Mouse (Mus musculus) thymus, postnatal 14 days (tissue): ENCODE data around the gene Kcnh3.
"Not testable (repeated sequence)": the region's sequence is repeated elsewhere in the genome, so short reads cannot be mapped to it uniquely, and the experiment has no call there.

ENCODE experiments used
- DNase-seq: peaks from one replicate; pipeline ENCODE4 v3.0.0; 2021

The Kcnh3 gene

DNA sequence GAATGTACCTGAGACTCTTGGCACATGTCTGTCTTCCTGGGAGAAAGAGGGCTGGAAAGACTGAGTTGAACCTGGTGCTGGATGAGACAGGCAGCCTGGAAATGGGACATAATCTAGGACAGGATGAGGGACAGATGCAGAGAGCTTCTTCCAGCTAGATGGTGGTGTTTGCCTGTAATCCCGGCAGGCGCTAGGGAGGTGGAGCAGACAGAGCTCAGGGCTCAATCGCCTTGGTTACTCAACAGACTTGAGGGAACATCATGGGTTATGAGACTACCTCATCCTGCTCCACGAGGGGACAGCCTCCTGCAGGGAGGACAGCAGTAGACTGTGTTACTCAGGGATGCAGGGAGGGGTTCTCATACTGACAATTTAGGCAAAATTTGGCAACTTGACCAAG, 16.6 kb downstream of the Kcnh3 start:
- no peak for DNase-seq

DNA sequence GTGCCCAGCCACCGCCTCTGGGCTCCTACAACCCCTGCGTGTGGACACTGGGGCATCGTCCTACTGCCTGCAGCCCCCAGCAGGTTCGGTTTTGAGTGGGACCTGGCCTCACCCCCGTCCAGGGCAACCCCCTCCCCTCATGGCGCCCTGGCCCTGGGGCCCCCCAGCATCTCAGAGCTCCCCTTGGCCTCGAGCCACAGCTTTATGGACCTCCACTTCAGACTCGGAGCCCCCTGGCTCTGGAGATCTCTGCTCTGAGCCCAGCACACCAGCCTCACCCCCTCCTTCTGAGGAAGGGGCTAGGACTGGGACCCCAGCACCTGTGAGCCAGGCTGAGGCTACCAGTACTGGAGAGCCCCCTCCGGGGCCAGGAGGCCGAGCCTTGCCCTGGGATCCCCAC, 17.4 kb downstream of the Kcnh3 start:
- no peak for DNase-seq

DNA sequence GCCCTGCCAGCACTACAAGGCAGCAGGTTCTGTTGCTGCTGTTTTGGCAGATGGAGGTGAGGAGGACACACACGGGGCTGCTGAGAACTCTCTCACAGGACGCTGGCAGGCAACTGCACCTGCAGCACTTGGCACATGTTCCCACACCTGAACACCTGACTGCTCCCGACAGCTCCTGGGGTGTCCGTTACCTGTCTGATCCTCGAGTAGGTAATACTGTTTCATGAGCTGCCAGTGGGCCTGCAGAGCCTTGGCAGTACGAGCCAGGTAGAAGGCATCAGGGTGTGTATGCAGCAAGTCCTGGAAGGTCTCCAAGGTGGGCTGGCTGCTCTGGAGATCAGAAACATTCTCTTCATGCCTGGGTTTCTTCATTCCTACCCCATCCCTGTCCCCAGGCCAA, 22.1 kb downstream of the Kcnh3 start:
- DNase-seq: not testable (repeated sequence)

DNA sequence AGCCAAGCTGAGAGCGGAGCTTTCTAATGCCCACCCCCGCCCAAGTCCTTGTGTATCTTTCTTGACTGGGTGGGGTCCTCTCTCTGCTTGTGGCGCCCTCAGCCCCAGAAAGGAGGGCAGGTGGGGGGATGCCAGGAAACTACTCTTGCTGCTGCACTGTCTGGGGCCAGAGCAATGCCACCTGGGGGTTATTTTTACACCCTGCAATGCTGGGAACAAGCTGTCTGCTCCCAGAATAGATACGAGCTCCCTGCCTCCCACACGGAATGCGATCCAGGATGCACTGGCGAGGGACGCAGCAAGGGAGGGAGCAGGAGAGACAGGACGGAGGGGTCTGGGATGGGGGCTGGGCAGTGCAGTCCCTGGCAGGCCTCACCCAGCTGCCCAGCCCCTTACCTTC, 24.3 kb downstream of the Kcnh3 start:
- DNase-seq: no peak

DNA sequence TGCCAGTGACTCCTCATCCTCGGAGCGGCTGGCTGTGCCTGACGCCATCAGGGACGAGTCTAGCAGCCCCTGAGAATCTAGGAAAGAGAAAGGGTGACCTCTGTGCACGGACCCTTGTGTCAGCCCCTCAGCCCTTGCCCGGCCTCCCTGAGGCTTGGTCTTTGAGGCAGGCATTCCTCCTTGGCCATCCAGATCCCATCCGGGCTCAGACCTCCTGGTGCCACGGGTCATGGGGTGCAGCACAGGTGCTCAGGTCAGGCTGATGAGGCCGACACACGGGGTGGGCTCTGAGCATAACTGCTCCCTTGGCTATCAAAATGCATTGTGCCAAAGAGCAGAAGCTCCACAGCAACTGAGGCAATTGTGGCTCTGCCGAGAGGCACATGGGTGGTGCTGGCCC, 25.3 kb downstream of the Kcnh3 start:
- no peak for DNase-seq

DNA sequence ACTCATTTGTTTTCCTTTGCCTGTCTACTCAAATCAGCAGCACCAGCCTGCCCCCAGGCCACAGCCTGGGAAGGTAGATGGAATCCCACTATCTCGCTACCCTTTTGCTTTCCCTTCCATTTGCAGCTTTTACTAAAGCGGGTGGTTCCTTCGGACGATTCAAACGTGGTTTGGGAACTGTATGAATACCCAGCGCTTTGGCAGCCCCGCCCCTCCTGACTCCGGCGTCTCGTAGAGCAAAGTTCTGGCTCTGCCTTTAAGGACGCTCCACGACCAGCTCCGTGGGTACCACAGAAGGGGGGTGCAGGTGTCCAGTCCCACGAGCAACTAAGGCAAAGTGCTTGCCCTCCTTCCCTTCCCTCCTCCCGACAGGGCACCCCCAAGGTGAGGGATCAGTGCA, 26.4 kb downstream of the Kcnh3 start:
- DNase-seq: peak; percentile 44

DNA sequence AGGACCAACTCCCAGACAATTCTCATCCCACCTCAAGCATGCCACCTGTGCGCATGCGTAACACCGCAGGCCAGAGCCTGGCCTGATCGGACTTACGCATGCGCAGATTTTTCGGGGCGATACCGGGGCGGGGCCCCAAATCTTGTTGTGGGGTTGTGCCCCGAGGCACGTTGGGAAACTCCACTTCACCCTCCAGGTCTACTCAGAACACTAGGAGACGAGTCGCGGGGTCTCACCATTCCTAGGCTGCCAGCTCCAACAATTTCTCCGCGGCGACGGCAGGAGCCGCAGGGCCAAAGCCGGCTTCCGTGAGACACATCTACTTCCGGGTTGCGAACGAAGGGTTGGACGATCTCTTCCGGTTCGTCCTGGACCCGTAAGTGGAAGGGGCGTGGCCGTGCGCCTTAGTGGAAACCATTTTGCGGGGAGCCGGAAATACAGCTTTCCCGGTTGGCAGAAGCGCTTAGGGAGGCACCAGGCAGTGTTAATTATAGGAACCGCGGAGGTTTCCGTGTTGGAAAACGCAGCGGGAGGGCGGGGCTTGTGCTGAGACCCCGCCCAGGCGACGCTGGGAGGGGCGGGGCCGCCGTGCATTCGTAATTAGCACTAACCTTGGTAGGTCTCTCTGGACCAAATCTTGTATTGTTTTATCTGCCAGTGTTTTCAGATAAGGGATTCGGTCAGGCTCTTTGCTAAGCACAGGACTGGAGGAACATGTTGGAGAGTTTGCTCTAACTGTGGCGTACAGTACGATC, 27.1 kb downstream of the Kcnh3 start, which contains the start of gene Mcrs1:
Mcrs1 (minus strand) TSS at position 336 of the 755 bp plus-strand sequence.
- peak; percentile 97 for DNase-seq

DNA sequence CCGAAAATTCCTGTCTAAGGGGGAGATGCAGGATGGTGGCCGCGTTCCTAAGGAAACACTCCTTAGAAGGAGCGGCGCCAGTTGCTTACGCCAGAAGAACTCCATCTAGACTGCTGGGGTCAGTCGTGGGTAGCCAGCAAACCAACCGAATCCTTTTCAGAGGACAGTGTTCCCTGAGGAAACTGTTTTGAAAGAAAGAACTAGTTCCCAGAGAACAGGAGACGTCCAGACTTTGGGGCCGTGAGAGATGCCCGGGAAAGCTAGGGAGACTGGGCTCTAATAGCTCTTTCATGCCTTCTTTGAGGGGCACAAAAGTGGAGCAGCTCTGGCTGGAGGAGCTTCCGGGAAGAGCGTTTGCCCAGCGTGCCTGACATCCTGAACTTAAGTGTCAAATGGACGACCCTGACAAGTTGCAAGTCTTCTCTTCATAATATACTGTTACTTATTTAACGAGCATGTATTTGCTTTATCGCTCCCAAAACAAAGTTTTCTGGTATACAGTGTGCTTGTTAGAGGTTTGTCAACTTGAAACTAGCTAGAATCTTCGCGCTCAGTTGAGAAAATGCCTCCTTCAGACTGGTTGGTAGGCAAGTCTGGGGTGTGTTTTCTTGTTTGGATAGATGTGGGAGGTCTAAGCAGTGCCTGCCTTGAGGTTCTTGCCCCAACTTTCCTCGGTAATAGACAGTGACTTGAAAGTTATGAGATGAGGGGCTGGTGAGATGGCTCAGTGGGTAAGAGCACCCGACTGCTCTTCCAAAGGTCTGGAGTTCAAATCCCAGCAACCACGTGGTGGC, 27.9 kb downstream of the Kcnh3 start:
- peak; percentile 23 for DNase-seq

DNA sequence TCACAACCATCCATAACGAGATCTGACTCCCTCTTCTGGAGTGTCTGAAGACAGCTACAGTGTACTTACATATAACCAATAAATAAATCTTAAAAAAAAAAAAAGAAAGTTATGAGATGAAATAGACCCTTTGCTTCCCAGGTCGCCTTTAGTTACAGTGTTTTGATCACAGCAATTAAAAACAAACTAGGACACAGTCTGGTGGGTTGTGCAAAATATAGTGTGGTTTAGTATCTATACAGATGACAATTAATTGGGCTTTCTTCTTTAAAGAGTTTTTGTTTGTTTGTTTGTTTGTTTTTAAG, 28.5 kb downstream of the Kcnh3 start:
- DNase-seq: not testable (repeated sequence)

DNA sequence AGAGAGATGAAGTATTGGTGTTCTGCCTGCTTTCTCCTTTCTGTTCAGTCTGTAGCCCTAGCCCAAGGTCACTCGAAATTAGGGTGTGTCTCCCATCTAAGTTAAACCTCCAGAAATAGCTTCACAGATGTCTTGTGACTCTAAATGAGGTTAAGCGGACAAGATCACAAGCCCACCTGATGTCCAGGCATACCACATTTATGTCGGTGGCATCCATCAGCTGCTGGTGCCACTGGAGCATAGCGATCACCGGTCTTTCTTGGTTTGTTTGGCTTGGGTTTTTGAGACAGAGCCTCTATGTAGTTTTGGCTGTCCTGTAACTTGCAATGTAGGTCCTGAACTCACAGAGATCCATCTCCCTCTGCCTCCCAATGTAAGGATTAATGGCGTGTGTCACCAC, 29.1 kb downstream of the Kcnh3 start:
- DNase-seq: no peak

DNA sequence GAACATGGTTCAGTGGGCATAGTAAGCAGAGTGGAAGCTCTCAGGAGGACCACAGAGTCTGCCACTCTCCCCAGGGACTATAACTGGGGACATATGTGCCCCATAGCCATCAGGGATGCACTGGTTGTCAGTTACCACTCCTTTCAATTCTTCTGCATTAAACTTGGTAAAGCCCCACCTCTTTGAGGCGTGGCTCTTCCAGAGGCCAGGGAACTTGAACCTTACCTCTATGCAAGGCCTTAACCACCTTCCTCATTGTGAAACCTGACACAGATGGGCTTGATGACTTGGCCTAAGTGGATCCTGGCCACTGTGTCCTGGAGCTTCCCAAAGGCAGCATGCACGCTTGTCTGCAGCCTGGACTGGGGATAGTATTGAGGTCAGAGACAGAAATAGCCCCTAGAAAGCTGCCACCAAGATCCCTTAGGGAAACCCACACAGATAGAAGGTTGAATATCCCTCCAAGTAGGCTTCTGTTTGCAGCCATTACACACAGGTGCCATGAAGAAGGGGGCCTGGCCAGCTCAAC, 29.9 kb downstream of the Kcnh3 start:
- no peak for DNase-seq

DNA sequence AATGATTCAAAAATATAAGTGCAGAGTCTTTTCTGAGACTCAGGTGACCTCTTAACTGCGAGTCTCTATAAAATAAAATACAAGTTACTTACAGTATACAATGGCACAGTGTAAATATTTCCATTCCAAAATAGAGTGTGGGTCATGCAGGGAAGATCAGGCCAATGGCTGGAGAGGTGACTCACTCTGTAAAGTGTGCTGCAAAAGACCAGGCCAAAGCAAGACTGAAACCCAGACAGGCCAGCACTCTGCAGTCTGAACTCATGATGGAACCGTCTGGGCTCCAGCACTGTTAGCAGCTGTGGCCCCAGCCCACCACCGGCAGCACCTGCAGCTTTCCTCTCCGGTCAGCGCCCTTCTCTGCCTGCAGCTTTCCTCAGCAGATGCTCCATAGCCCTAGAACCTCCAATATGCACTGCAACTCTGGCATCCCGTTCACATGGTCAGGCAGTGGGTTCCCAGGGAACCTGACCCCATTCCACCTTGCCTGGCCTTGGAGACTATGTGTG, 30.6 kb downstream of the Kcnh3 start:
- no peak for DNase-seq

DNA sequence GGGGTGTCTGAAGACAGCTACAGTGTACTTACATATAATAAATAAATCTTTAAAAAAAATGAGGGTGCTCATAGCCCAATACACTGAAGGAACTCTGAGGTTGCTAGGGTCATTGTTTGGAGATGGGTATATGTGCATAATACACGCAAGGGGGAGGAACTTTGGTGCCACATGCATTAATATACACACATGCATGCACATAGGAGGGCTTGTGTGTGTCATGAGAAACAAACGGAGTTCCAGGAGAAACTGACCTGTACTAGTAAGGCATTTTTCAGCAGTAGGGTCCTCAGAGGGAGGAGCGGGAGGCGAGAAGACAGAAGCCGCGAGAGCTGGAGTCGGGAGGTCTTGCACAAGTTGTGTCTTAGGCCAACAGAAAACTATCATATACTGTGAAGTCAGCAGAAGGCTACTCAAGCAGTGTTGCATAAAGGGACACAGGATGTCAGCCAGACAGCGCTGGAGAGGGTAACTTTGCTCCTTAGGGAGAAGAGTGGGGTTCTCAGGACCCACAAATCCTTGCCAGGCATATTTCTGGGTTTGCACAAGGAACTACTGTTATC, 34.6 kb downstream of the Kcnh3 start:
- DNase-seq: no peak

DNA sequence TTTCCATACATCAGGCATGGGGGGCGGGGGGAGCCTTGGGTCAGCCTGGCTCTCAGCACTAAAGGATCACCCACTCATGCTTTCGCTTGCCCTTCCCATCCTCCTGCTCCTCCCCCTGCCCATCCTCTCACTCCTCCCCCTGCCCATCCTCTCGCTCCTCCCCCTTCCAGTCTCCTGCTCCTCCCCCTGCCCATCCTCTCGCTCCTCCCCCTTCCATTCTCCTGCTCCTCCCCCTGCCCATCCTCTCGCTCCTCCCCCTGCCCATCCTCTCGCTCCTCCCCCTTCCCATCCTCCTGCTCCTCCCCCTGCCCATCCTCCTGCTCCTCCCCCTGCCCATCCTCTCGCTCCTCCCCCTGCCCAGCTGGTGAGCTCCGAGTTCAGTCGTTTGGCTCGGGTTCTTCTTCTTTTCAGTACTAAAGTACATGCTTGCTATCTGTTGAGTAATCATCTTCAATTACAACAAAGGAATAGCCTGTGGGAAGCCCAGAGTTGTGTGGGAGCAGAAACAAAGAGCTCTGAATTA, 35.1 kb downstream of the Kcnh3 start:
- peak; percentile 67 for DNase-seq

DNA sequence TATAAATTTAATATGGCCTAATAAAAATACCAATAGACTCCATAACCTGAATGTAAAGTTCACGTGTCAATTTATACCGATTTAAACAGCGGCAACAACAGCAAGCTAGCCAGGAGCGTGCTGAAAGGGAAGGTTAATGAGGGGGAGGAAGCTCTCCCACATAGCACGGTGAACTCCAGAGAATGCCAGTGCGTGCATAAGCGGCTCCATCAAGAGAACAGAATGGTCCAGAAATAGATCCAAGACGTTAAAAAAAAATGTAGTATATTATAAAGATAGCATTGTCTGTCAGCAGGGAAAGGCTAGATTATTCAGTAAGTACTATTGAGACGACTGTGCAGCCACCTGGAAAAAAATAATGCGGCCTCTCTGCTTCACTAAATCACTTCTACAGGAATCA, 38.0 kb downstream of the Kcnh3 start:
- DNase-seq: no peak

DNA sequence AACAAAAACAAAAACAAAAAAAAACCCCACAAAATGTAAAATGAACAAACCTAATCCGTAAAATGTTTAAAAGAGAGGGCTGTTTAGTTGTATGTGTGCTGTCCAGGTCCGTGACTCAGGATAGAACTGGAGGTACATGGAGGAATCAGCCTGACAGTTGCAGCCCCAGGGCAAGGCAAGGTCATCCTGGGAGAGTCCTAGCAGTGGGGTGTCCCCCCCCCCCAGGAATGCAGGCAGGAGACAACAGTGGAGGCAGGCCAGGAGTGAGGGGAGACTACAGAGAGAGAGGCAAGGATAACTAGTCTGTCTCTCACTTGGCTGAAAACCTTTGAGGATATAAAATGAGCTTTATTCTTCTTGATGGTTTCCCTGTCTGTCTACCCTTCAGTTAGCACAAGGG, 39.7 kb downstream of the Kcnh3 start:
- DNase-seq: no peak

DNA sequence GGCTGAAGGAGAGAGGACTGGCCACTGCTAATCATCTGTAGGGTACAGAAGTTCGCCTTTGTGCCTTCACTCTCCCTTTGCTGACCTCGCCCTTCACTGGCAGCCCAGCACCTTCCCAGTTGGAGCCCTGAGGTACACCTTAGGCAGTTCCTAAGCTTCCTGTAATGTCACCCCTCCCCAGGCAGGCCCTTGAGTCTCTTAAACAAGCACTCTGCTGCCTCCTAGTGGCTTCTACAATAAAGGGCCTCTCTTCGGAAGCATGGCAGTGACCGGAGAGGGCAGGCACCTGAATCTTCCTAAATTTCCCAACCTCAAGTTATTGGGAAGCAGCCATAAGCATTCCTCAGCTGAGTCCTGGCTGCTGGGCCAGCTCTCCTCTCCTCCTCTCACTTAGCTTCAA, 41.0 kb downstream of the Kcnh3 start:
- peak; percentile 85 for DNase-seq

DNA sequence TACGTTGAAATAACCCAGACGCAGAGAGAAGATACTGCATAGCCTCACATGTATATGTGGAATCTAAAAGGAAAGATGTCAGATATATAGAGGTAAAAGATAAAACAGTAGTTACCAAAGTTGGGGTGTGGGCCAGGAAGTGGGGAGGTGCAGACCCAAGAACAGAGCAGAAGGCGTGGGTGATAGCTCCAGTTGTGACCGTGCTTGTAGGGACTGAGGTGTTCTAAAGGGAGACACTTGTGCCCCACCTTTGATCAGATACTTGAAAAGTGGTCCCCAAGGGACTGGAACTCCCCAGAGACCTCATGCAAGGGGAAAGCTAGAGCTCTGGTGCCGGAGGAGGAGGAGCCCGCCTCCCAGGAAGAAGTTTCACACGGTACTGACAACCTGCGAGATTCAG, 51.4 kb downstream of the Kcnh3 start:
- peak; percentile 39 for DNase-seq

DNA sequence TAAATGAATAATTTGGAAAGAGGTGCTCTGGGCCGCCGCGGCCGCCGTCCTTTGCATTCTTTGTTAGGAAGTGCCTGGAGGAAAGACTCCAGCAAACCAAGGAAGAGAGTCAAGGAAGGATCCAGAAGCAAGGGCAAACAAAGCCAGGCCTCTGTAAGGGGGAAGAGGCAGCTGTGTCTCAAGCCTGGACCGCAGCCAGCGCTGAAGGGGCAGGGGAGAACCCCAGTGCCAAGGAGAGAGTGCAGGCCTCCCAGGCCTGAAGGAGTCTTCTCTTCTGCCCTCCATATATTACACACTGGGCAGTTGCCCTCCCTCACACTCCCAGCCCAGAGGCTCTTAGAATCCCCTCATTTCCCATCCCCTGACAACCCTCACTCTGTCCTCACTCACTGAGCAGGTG, 53.6 kb downstream of the Kcnh3 start:
- DNase-seq: no peak

DNA sequence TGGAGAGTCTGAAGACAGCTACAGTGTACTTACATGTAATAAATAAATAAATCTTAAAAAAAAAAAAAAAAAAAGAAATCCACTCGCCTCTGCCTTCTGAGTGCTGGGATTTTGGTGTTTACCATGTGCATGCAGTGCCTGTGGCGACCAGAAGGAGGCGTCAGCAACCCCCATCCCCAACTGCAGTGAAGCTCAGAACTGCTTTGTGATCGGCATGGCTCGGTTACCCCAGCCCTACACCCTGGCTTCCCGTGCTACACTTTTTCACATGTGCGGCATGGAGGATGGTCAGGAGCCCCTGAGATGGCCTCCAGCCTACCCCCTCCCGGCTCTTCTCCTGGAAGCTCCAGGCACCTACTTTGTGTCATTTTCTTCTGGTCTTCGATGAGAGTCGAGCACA, 58.8 kb downstream of the Kcnh3 start:
- DNase-seq: peak; percentile 27

DNA sequence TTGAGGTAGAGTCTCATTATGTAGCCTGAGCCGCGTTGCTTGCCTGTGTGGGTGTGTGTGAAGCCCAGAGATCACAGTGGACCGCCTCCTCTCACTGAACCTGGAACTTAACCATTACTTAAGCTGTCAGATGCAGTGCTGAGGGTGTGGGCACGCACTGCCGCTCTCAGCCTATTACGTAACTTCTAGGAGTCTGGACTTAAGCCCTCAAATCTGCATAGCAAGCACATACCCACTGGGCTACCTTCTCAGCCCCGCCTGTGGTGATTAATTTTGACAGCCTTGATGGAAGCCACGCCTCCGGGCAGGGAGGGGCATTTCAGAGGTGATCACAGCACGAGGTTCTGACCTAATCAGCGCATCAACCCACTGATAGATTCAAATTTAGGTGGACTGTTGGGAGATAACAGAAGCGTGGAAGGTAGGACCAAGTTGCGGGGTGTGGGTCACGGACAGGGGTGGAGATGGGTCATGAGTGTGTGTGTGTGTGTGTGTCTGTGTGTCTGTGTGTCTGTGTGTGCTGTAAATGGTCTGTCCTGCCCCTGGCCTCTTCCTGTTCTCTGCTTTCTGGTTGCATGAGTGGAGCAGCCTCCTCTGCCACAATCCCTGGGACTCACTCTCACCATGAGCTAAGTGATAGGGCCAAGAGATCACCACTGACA, 60.0 kb downstream of the Kcnh3 start:
- DNase-seq: no peak

DNA sequence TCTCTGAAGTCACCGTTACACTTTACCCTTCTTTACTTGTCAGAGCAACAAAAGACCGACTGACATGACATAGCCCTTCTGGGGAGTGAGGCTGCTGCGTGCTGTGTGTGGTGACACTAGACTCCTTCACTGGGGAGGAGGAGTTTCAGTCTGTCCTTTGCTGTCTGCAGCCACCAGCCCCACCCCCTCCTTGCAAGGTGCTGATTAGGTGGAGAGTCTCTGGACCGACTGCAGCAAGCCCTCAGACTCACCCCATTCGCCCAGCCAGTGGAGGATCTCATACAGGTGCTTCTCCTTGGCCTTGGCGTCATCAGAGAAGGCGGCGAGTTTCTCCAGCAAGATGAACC, 60.5 kb downstream of the Kcnh3 start:
- no peak for DNase-seq

DNA sequence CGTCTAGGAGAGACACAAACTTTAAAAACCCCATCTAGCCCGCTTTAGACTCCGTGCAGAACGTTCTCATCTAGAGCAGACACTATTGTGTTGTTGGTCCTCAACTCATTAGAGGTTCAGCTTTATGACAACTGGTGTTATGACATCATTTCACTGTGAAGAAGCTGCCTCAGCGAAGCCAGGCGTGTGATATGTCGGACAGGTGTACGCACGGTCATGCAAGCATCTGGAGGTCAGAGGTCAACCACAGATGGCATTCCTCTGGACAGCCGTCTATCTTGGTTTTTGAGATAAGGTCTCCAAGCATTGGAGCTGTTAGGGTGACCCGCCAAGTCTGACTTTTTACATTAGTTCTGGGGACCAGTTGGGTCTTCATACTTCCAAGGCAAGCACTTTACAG, 65.9 kb downstream of the Kcnh3 start:
- no peak for DNase-seq
